Mouse (Mus musculus) embryonic facial prominence, embryonic 15.5 days (tissue): Measurements from ENCODE around the gene Tbc1d7. TPM values are rescaled to one million over a fixed set of nuclear protein-coding genes. Genes with fewer than 3 reads are reported as not detected.

Source experiments
- ATAC-seq: fragments of 200-750 bp; cut with Nextera tagmentation; 2 replicates; pipeline ENCODE4 v1.8.0; 2017; ENCODE audit warnings: low read depth, moderate TSS enrichment; ENCODE audit not compliant: insufficient number of reproducible peaks, low FRiP score, low TSS enrichment
- H3K27ac ChIP-seq: fragments of 300-500 bp; sonication (generic); replicated peaks from 2 replicates; pipeline ENCODE4 v1.5.1; 2015; ENCODE audit warnings: mild to moderate bottlenecking, inconsistent platforms
- H3K27me3 ChIP-seq: fragments of 300-500 bp; sonication (generic); 2 replicates; pipeline ENCODE4 v1.6.1; 2015; ENCODE audit warnings: inconsistent platforms
- H3K36me3 ChIP-seq: fragments of 300-500 bp; sonication (generic); 2 replicates; pipeline ENCODE4 v1.6.1; 2015; ENCODE audit warnings: mild to moderate bottlenecking, inconsistent platforms
- H3K4me1 ChIP-seq: fragments of 300-500 bp; sonication (generic); 2 replicates; pipeline ENCODE4 v1.6.1; 2015; ENCODE audit warnings: inconsistent platforms
- H3K4me2 ChIP-seq: fragments of 300-500 bp; sonication (generic); replicated peaks from 2 replicates; pipeline ENCODE4 v1.6.1; 2015; ENCODE audit warnings: mild to moderate bottlenecking, inconsistent platforms
- H3K4me3 ChIP-seq: fragments of 300-500 bp; sonication (generic); replicated peaks from 2 replicates; pipeline ENCODE4 v1.5.1; 2015; ENCODE audit warnings: mild to moderate bottlenecking, inconsistent platforms
- H3K9ac ChIP-seq: fragments of 300-500 bp; sonication (generic); 2 replicates; pipeline ENCODE4 v1.6.1; 2015; ENCODE audit warnings: inconsistent platforms
- H3K9me3 ChIP-seq: fragments of 300-500 bp; sonication (generic); replicated peaks from 2 replicates; pipeline ENCODE4 v1.6.1; 2016; ENCODE audit warnings: inconsistent platforms
- WGBS: fragments of 180-500 bp; shearing (Covaris S2); methylation state at CpG from one replicate; pipeline ENCODE4 v1.1.7; 2015; 5-methylcytosine and 5-hydroxymethylcytosine counted together
- polyA plus RNA-seq: library from polyadenylated mRNA; unstranded; fragments of >200 nt; fragmentation: Nextera tagmentation; extraction: Ambion mirVana; gene quantifications from 2 replicates; pipeline ENCODE4 v1.2.1, GENCODE M21; 2015

Tbc1d7 gene
- polyA plus RNA-seq: 41.3 and 41.4 TPM in 2 replicates

DNA sequence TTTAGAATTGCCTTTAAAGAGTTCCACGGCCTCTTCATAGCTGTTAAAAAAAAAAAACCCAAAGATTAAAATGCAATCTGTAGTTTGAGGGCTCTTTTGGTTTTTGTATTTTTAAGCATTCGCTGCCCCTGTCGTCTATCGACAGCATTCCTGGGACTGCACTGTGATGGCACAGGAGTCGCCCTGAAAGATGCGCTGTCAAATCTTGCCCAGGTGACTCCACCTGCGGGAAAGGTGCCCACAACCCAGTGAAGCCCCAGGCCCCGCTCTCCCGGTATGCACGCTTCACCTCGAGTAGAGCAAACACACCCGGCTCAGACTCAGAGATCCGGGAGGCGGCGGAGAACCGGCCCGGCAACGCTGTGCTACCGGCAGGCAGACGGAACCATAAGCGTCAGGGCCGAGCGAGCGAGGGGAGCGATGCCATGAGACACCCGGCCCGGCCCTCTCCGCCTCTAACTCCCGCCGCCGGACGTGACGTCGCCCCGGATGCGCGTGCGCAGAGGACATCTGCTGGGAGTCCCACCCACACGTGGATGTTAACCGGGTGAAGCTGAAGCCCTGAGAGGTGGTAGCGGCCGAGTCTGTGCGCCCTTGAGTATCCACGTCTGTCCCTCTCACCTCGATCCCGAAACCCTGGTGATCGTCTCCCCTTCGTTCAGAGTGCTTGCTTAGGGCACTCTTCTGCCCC is at the start of gene Tbc1d7:
Gene Tbc1d7, minus strand, starts transcription at position 482 of the 691 bp plus-strand sequence.
- under 1% methylated on average over 48 of the region's 48 CpGs for WGBS
- peak within 1 kb of the TSS; percentile 79 for H3K27ac ChIP-seq
- peak within 1 kb of the TSS; percentile 76 for H3K4me3 ChIP-seq
- H3K4me1 ChIP-seq: peaks cover 10% of the 10 kb centered on the region
- 0 out of 2 replicates have a peak, but pooled peaks cover 16% of the 10 kb centered on the region for H3K36me3 ChIP-seq
- peak within 1 kb of the TSS; percentile 59 for H3K9ac ChIP-seq
- peak; percentile 93 for ATAC-seq
- H3K27me3 ChIP-seq: no peaks in the 10 kb centered on the region
- peak within 1 kb of the TSS; percentile 74 for H3K4me2 ChIP-seq
- no peaks in the 10 kb centered on the region for H3K9me3 ChIP-seq

DNA sequence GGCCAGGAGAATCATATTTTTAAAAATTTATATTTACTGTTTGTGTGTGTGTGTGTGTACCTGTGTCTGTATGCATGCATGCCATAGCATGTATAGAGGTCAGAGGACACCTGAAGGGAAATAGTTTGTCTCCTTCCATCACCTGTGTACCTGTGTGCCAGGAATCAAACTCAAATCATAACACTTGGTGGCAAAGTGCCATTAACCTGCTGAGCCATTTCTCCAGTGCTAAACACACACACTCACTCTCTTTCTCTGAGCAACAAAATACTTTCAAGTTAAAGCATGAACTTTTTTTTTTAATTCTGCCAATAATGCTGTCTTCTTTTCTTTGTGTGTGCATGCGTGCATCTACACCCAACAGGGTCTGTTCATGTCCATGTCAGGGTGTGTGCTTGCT is 49.3 kb upstream of the Tbc1d7 start:
- Histone ChIP-seq H3K27me3 (no peaks in the 10 kb centered on the region), H3K4me1 (peaks cover 16% of the 10 kb centered on the region), H3K36me3 (no peaks in the 10 kb centered on the region), H3K27ac (no peak overlapping the region), H3K9ac (no peak overlapping the region), H3K4me3 (no peak overlapping the region), H3K4me2 (no peak overlapping the region), H3K9me3 (no peaks in the 10 kb centered on the region)
- 54% methylated on average over 1 of the region's 1 CpGs for WGBS
- ATAC-seq: no peak

DNA sequence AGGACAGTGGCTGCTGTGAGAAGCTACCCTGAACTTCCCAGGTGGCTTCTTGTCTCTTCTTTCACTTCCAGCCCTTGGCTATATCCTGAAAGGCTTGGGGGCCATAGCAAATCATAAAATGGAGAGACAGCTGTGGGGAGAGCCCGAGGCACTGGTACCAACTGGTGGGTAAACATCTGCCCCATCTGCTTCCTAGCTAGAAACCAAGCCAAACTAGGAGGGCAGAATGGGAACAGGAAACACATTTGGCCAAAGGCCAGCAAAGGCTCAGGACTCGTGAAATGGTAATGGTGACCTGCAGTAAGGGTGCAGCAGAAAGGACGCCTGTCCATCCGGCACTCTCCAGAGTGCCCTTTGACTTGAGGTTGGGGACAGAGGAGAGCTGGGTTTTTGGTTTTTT is 47.5 kb upstream of the Tbc1d7 start:
- peaks cover 21% of the 10 kb centered on the region for H3K4me1 ChIP-seq
- 43% methylated on average over 4 of the region's 4 CpGs for WGBS

DNA sequence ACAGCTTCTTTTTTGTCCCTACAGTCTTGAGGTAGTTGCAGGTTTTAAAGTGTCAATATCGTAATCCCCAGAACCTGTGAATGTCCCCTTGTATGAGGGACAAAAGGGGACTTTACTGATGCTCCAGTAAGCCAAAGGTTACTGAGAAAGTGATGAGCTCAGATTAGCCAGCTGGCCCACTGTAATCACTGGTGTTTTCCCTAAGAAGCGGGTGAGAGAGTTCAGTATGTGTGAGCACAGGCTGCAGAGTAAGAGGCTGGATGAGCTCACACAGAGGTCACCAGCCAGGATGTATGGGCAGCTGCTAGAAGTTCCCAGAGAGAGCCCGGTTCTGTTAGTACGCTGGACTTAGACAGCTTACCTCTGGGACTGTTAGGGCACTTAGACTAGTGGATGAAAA is 47.0 kb upstream of the Tbc1d7 start:
- H3K4me2 ChIP-seq: no peak overlapping the region
- no peak overlapping the region for H3K4me3 ChIP-seq
- no peaks in the 10 kb centered on the region for H3K9me3 ChIP-seq
- no peaks in the 10 kb centered on the region for H3K36me3 ChIP-seq
- no peak for ATAC-seq
- H3K9ac ChIP-seq: no peak overlapping the region
- no peak overlapping the region for H3K27ac ChIP-seq
- peaks cover 21% of the 10 kb centered on the region for H3K4me1 ChIP-seq
- WGBS: 69% methylated on average over 4 of the region's 4 CpGs
- no peaks in the 10 kb centered on the region for H3K27me3 ChIP-seq

More for the DNA sequence above, 47.5 kb upstream of the Tbc1d7 start:
- Histone ChIP-seq H3K36me3 (no peaks in the 10 kb centered on the region), H3K27ac (no peak overlapping the region), H3K4me3 (no peak overlapping the region), H3K27me3 (no peaks in the 10 kb centered on the region), H3K9me3 (no peaks in the 10 kb centered on the region), H3K9ac (no peak overlapping the region), H3K4me2 (no peak overlapping the region)
- ATAC-seq: no peak

DNA sequence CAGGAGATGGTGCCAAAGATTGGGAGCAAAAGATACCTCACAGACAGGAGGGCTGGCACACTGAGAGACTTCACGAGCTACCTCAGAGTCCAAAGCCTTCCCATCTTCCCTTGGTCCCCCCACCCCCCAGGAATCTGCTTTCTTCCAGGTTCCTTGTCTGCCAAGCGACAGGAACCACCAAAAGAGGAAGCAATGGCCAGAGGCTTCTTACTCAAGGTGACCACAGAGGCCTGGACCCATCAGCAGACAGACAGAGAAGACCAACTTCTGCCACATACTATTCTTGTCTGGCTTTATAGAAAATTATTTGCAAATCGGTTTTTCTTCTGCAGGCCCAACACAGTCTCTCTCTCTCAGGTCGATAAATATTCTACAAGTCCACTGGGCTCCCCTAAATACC is 46.4 kb upstream of the Tbc1d7 start:
- Histone ChIP-seq H3K9ac (no peak overlapping the region), H3K27me3 (no peaks in the 10 kb centered on the region), H3K4me2 (no peak overlapping the region), H3K4me3 (no peak overlapping the region), H3K9me3 (no peaks in the 10 kb centered on the region), H3K4me1 (peaks cover 21% of the 10 kb centered on the region), H3K27ac (no peak overlapping the region), H3K36me3 (no peaks in the 10 kb centered on the region)
- no peak for ATAC-seq
- 72% methylated on average over 4 of the region's 4 CpGs for WGBS

DNA sequence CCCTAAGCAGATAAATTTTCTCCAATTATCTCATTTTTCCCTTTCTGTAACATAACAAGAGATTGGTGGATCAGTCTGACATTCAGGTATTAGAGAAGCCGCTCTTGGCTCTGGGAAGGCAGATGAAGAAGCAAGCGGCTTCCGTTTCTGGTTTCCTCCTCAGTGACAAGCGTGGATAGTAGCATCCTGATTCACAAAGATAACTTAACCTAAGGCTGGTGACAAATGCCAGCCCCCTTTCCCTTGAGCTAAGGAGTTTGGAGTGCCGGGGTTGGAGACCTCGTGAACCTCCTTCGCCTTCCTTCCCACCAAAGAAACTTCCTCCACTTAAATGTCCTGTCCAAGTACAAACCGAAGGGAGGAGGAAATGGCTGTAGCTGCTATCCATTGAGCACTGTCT is 45.8 kb upstream of the Tbc1d7 start:
- Histone ChIP-seq H3K27me3 (no peaks in the 10 kb centered on the region), H3K9ac (no peak overlapping the region), H3K9me3 (no peaks in the 10 kb centered on the region), H3K36me3 (no peaks in the 10 kb centered on the region), H3K4me1 (peaks cover 25% of the 10 kb centered on the region), H3K4me3 (no peak overlapping the region), H3K27ac (no peak overlapping the region), H3K4me2 (no peak overlapping the region)
- 81% methylated on average over 8 of the region's 8 CpGs for WGBS
- no peak for ATAC-seq

DNA sequence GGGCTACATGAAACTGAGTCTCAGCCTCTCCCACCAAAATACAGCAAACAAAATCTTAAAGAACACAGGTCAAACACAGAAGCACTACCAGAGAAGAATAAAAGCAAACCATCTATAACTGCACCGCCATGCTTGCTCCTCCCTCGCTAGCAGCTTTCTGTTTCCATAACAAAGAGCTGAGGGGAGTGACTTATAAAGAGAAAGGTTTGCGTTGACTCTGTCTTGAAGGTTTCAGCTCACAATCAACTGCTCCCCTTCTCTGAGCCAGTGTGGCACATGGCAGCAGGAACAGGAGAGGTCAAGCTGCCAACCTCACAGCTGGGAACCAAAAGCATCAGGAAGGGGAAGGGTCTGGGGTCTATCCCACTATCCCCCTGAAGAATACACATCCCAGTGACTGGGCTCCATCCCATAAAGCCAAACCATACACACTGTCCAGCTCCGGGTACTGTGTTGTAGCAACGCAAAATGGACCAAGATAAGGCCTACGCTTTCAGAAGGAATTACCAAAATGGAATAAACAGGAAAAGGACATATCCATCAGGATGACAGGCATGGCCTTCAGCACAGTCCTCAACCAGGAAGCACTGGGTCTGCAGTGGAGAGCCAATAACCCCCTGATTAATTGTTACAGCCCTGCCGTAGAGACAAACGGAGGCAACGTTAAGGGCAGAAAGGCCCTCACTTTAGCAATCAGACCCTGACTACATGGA is 44.8 kb upstream of the Tbc1d7 start:
- Histone ChIP-seq H3K4me3 (no peak overlapping the region), H3K27ac (no peak overlapping the region), H3K4me1 (peaks cover 25% of the 10 kb centered on the region), H3K27me3 (no peaks in the 10 kb centered on the region), H3K36me3 (no peaks in the 10 kb centered on the region), H3K4me2 (no peak overlapping the region), H3K9ac (no peak overlapping the region), H3K9me3 (no peaks in the 10 kb centered on the region)
- ATAC-seq: no peak
- WGBS: 82% methylated on average over 9 of the region's 9 CpGs

DNA sequence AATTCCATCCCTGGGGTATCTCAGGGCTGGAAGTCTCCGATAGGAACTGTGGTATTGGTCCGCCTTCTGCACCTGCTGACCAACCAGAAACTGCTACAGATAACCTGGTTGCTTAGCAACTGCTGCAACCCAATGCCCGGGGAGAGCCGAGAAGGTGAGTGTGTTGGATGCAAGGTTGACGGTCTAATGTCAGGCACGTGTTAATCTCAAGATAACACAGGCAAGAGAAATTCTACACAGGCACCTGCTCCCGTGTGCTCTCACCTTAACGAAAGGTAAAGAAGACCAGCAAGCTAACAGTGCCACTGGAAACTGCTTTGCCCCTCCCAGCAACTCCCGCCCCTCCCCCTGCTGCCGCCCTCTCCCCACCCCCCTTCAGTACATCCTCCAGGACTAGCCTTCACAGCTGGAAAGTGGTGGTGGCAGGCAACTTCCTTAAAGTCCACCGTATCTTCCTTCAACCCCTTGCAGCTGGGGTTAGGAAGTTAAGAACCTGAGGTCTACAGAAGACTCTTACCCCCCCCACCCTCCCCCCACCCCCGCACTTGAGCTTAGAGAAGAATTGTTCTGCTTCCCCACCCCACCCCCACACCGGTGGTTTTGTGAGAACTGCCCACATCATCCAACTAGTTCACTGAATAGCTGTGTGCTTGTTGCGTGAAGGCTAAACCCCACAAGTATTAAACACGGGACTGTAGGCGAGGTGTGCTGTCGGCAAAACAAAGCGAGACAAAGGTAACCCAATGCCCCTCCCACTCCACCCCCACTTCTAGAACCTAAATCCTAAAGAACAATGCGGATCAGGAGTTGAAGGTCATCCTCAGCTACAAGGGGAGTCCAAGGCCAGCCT is 44.1 kb upstream of the Tbc1d7 start:
- ATAC-seq: no peak
- no peaks in the 10 kb centered on the region for H3K36me3 ChIP-seq
- H3K4me1 ChIP-seq: peaks cover 28% of the 10 kb centered on the region
- H3K9ac ChIP-seq: no peak overlapping the region
- H3K27ac ChIP-seq: no peak overlapping the region
- H3K4me2 ChIP-seq: no peak overlapping the region
- no peaks in the 10 kb centered on the region for H3K27me3 ChIP-seq
- H3K4me3 ChIP-seq: no peak overlapping the region
- no peaks in the 10 kb centered on the region for H3K9me3 ChIP-seq
- 15% methylated on average over 19 of the region's 19 CpGs for WGBS

DNA sequence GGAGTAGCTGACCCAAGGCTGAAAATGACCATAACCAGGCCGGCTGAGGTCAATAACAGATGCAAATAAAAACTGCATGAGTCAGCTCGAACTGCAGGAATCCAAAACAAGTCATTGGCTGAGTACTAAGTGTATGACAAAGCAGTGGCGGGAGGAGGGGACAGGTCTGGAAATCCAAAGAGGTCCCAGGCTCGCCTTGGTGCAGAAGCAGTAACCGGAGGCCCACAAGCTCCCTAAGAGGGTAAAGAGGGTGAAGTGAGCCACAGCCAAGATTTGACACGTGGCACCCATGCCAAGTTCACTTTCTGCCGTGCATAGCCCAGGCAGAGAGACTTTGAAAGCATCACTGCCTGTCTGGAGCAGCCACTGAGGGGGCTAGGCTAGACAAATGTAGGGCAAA is 41.0 kb upstream of the Tbc1d7 start:
- no peak for ATAC-seq
- no peak overlapping the region for H3K9ac ChIP-seq
- no peak overlapping the region for H3K4me3 ChIP-seq
- no peaks in the 10 kb centered on the region for H3K27me3 ChIP-seq
- WGBS: 52% methylated on average over 7 of the region's 7 CpGs
- H3K36me3 ChIP-seq: no peaks in the 10 kb centered on the region
- no peak overlapping the region for H3K27ac ChIP-seq
- no peak overlapping the region for H3K4me2 ChIP-seq
- H3K9me3 ChIP-seq: no peaks in the 10 kb centered on the region
- H3K4me1 ChIP-seq: peaks cover 18% of the 10 kb centered on the region

DNA sequence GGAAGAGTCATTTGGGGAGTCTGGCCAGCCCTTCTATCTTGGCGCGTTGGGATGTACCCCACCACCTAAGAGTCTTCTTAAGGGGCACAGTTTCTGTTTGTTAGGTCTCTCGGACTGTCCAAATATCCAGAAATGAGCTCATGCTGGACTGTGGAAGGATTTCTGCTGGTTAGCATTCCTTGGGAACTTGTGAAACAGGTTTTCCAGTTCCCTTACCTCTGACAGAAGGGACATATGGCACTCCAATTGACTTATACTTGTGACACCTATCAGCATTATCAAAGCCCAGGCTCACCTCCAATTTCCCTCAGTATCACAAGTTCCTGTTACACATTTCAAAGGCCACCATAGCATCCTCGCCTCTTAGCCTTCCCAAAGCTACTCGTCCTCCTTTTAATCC is 39.7 kb upstream of the Tbc1d7 start:
- no peak overlapping the region for H3K4me3 ChIP-seq
- H3K27ac ChIP-seq: no peak overlapping the region
- no peaks in the 10 kb centered on the region for H3K27me3 ChIP-seq
- peaks cover 18% of the 10 kb centered on the region for H3K4me1 ChIP-seq
- H3K9me3 ChIP-seq: no peaks in the 10 kb centered on the region
- no peak for ATAC-seq
- no peak overlapping the region for H3K9ac ChIP-seq
- no peak overlapping the region for H3K4me2 ChIP-seq
- WGBS: 83% methylated on average over 5 of the region's 5 CpGs
- no peaks in the 10 kb centered on the region for H3K36me3 ChIP-seq

DNA sequence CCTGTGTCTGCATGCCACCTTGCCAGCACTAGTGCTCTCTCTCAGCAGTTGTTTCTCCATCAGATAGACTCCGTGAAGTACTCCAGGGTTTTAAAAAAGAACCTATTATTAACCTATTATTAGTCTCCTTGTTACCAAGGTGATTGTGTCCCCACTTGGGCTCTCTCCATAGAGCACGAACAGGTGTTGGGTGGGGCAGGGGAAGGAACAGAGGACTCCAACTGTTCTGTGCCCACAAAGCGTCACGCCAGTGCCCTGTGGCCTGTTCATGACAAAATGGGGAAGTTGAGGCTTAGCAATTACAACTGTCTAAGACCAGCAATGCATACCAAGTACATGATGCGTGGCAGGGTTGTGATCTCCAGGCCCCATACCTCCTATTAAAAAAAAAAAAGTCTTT is 38.3 kb upstream of the Tbc1d7 start:
- no peak overlapping the region for H3K4me2 ChIP-seq
- ATAC-seq: peak; percentile 51; the same call in 1 of the 2 replicates
- no peaks in the 10 kb centered on the region for H3K36me3 ChIP-seq
- H3K4me3 ChIP-seq: no peak overlapping the region
- no peak overlapping the region for H3K9ac ChIP-seq
- H3K4me1 ChIP-seq: peaks cover 13% of the 10 kb centered on the region; the same call in 1 of the 2 replicates
- H3K27ac ChIP-seq: no peak overlapping the region
- 78% methylated on average over 5 of the region's 5 CpGs for WGBS
- no peaks in the 10 kb centered on the region for H3K9me3 ChIP-seq
- no peaks in the 10 kb centered on the region for H3K27me3 ChIP-seq
